Mouse (Mus musculus) embryonic facial prominence, embryonic 10.5 days (tissue): Measurements from ENCODE around the gene Stab1. TPM values are rescaled to one million over a fixed set of nuclear protein-coding genes. Genes with fewer than 3 reads are reported as not detected.

Source experiments
- DNase-seq: peaks from one replicate; pipeline ENCODE4 v3.0.0-alpha.2; 2017; ENCODE audit warnings: low spot score
- H3K27ac ChIP-seq: fragments of 300-500 bp; sonication (generic); replicated peaks from 2 replicates; pipeline ENCODE4 v1.5.1; 2016; ENCODE audit warnings: mild to moderate bottlenecking
- H3K27me3 ChIP-seq: fragments of 300-500 bp; sonication (generic); replicated peaks from 2 replicates; pipeline ENCODE4 v1.6.1; 2016; ENCODE audit warnings: low read depth, mild to moderate bottlenecking; ENCODE audit not compliant: poor library complexity, severe bottlenecking
- H3K36me3 ChIP-seq: fragments of 300-500 bp; sonication (generic); replicated peaks from 2 replicates; pipeline ENCODE4 v1.6.1; 2016; ENCODE audit warnings: mild to moderate bottlenecking, moderate library complexity
- H3K4me1 ChIP-seq: fragments of 300-500 bp; sonication (generic); 2 replicates; pipeline ENCODE4 v1.6.1; 2016
- H3K4me3 ChIP-seq: fragments of 300-500 bp; sonication (generic); 2 replicates; pipeline ENCODE4 v1.5.1; 2016; ENCODE audit warnings: mild to moderate bottlenecking, moderate library complexity
- H3K9me3 ChIP-seq: fragments of 300-500 bp; sonication (generic); 2 replicates; pipeline ENCODE4 v1.6.1; 2016; ENCODE audit warnings: mild to moderate bottlenecking
- WGBS: fragments of 180-500 bp; shearing (Covaris S2); methylation state at CpG from one replicate; pipeline ENCODE4 v1.1.7; 2016; 5-methylcytosine and 5-hydroxymethylcytosine counted together
- polyA plus RNA-seq: library from polyadenylated mRNA; unstranded; fragments of >200 nt; fragmentation: Nextera tagmentation; extraction: Ambion mirVana; gene quantifications from 2 replicates; pipeline ENCODE4 v1.2.1, GENCODE M21; 2016

Stab1 gene
- polyA plus RNA-seq, 1 experiment from 2014 or later = 22.3 TPM

DNA sequence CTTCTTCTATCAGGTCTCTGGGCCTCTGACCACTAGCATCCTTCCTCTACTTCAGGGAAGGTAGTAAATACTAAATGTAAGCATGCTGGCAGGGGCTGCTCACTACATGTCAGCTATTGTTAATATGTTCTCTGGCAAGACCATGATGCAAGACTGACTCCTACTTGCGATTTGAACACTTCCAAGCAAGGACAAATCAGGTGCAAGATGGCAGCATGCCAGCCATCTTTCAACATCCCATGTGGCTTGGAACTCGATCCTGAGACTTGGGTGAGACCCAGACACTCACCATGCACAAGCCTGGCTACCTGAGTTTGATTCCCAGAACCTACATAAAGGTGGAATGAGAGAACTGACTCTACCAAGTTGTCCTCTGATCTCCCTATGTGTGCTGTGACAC lies 23.5 kb upstream of the Stab1 start:
- Histone ChIP-seq H3K4me1 (no peaks in the 10 kb centered on the region), H3K4me3 (no peak overlapping the region), H3K27ac (no peak overlapping the region), H3K36me3 (peaks cover 100% of the 10 kb centered on the region), H3K9me3 (no peaks in the 10 kb centered on the region), H3K27me3 (no peaks in the 10 kb centered on the region)
- DNase-seq = no peak
- WGBS = 82% methylated on average over 2 of the region's 2 CpGs

DNA sequence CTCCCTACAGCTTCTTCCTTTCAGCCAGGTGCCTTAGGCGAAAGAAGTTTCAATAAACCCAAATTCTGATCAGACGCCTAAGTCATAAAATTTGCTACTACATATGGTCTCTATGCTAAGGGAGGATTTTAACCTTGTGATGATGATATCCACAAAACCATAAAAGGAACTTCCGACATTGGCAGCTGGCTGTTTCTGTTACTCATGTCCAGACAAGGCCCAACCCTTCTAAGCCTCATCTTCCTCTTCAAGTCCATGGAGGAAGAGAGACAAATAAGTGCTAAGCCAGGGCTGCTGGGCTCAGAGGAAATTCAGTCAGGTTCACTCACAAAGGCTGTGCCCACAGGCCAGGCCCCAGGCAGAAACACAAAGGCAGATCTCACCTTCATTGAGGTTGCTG lies 20.9 kb upstream of the Stab1 start:
- Histone ChIP-seq H3K4me3 (no peak overlapping the region), H3K9me3 (no peaks in the 10 kb centered on the region), H3K27me3 (no peaks in the 10 kb centered on the region), H3K4me1 (no peaks in the 10 kb centered on the region), H3K27ac (no peak overlapping the region), H3K36me3 (peaks cover 100% of the 10 kb centered on the region)
- WGBS = 93% methylated on average over 3 of the region's 3 CpGs
- DNase-seq = no peak

- H3K27me3 ChIP-seq = no peaks in the 10 kb centered on the region
These were observed 20.3 kb upstream of the Stab1 start for GRCm38 (mm10) chr14:31188771-31189181.

DNA sequence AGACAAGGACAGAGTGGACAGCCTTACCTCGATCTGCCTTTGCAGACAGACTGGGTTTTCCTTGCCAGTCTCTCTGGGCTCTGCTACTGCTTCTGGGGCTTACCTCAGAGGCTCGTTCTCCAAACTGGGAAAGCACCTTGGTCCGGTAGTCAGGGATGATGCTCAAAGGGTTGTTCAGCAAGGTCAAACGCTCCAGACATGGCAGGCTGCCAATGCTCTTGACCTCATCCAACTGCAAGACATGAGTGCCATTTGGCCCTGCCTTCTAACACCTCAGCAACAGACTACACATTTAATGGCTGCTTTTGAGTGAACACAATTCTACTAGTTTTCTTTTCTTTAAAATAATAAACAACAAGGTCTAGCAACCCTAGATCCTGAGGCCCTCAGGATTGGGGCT lies 18.2 kb upstream of the Stab1 start:
- no peaks in the 10 kb centered on the region for H3K27me3 ChIP-seq
- no peak overlapping the region for H3K27ac ChIP-seq
- H3K9me3 ChIP-seq = no peaks in the 10 kb centered on the region
- H3K4me3 ChIP-seq = no peak overlapping the region
- DNase-seq = no peak
- peaks cover 100% of the 10 kb centered on the region for H3K36me3 ChIP-seq
- WGBS = 92% methylated on average over 4 of the region's 4 CpGs
- H3K4me1 ChIP-seq = no peaks in the 10 kb centered on the region

More at GRCm38 (mm10) chr14:31188771-31189181, 20.3 kb upstream of the Stab1 start:
- Histone ChIP-seq H3K36me3 (peaks cover 100% of the 10 kb centered on the region), H3K4me1 (no peaks in the 10 kb centered on the region), H3K9me3 (no peaks in the 10 kb centered on the region), H3K4me3 (no peak overlapping the region), H3K27ac (no peak overlapping the region)
- WGBS = 90% methylated on average over 6 of the region's 6 CpGs
- DNase-seq = no peak

GRCm38 (mm10) chr14:31184195-31184594 lies 15.8 kb upstream of the Stab1 start:
- H3K27me3 ChIP-seq = no peaks in the 10 kb centered on the region
- no peaks in the 10 kb centered on the region for H3K4me1 ChIP-seq
- peaks cover 100% of the 10 kb centered on the region for H3K36me3 ChIP-seq
- no peak overlapping the region for H3K4me3 ChIP-seq
- no peak overlapping the region for H3K27ac ChIP-seq
- DNase-seq = no peak
- 92% methylated on average over 12 of the region's 12 CpGs for WGBS
- no peaks in the 10 kb centered on the region for H3K9me3 ChIP-seq

DNA sequence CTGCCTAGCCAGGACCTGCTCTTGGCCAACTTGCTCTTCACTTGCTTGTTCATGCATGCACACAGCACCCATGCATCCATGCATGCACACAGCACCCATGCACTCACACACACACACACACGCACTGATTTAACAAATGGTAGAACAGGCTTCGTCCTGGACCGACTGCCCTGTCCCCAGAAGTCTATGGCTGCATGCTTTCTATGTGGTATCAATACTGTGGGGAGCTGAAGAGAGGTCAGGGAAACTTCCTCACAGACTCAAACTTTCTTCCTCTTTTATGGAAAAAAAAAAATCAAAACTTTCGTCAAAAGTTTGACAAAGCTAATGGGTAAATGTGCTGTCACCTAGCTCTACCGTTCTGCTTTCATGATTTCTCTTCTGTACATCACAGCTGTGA lies 15.1 kb upstream of the Stab1 start:
- Histone ChIP-seq H3K36me3 (peaks cover 100% of the 10 kb centered on the region), H3K4me1 (no peaks in the 10 kb centered on the region), H3K9me3 (no peaks in the 10 kb centered on the region), H3K27me3 (no peaks in the 10 kb centered on the region), H3K4me3 (no peak overlapping the region), H3K27ac (no peak overlapping the region)
- 92% methylated on average over 5 of the region's 5 CpGs for WGBS
- no peak for DNase-seq

- no peak overlapping the region for H3K27ac ChIP-seq
- no peak for DNase-seq
- no peak overlapping the region for H3K4me3 ChIP-seq
- no peaks in the 10 kb centered on the region for H3K4me1 ChIP-seq
- H3K9me3 ChIP-seq = no peaks in the 10 kb centered on the region
- WGBS = 67% methylated on average over 2 of the region's 2 CpGs
- H3K27me3 ChIP-seq = no peaks in the 10 kb centered on the region
- peaks cover 99% of the 10 kb centered on the region for H3K36me3 ChIP-seq
These were observed 14.4 kb upstream of the Stab1 start for GRCm38 (mm10) chr14:31182786-31183290.

- DNase-seq = no peak
- Histone ChIP-seq H3K9me3 (no peaks in the 10 kb centered on the region), H3K4me1 (no peaks in the 10 kb centered on the region), H3K36me3 (peaks cover 99% of the 10 kb centered on the region), H3K4me3 (no peak overlapping the region), H3K27me3 (no peaks in the 10 kb centered on the region), H3K27ac (no peak overlapping the region)
- 87% methylated on average over 4 of the region's 4 CpGs for WGBS
These were observed 13.1 kb upstream of the Stab1 start for GRCm38 (mm10) chr14:31181512-31181911.

DNA sequence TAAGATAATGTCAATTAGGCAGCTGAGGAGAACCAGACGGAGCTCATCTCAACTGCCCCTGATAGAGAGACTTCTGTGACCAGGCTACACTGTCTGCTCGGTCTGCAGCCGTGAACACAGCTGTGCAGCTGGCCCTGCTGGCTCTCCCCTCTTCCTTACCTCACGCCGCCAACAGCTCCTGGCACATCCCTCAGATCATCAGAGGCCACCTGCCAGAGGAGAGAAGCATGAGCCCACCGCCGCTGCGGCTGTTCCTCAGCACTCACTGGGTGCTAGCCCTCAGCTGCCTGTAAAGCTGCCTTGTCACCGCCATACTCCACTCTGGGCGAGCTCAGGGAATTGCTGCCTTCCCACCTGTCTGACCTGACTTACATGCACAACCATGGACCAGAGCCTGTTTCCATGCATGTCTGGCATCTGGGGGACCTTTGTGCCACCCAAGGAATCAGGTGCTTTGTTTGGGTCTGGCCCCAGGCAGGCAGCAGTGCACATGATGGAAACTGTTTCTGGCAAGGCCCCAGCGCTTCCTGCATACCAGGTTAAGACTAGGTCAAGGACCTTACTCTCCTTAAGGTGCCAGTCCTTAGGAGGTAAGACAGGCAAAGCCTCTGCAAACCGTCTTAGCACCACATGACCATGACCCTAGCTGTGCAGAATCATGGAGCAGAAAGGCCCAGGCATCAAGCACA lies 11.4 kb upstream of the Stab1 start:
- no peaks in the 10 kb centered on the region for H3K9me3 ChIP-seq
- no peaks in the 10 kb centered on the region for H3K4me1 ChIP-seq
- no peak for DNase-seq

GRCm38 (mm10) chr14:31177715-31178114 lies 9.3 kb upstream of the Stab1 start:
- Histone ChIP-seq H3K9me3 (no peaks in the 10 kb centered on the region), H3K36me3 (peaks cover 99% of the 10 kb centered on the region), H3K27ac (no peak overlapping the region), H3K27me3 (no peaks in the 10 kb centered on the region), H3K4me1 (no peaks in the 10 kb centered on the region), H3K4me3 (no peak overlapping the region)
- no peak for DNase-seq
- 93% methylated on average over 5 of the region's 5 CpGs for WGBS

More for the DNA sequence above, 11.4 kb upstream of the Stab1 start:
- Histone ChIP-seq H3K27ac (no peak overlapping the region), H3K27me3 (no peaks in the 10 kb centered on the region), H3K36me3 (peaks cover 99% of the 10 kb centered on the region), H3K4me3 (no peak overlapping the region)
- WGBS = 94% methylated on average over 12 of the region's 12 CpGs

DNA sequence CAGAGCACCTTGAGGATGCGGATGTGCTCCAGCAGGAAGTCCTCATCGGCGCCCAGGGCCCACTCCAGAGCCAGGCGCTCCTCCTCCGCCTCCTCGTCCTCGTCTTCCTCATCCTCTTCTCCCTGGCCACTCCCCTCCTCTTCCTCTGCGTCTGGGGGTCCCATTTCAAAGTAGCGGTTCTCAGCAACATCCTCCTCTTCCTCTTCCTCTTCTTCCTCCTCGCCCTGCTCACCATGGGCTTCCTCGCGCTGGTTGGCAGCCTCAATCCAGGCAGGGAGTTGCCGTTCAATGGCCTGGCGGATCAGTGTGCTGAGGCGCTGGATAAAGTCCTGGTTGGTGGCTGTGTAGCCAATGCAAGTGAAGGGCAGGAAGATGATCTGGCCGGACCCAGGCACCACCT lies 8.8 kb upstream of the Stab1 start:
- H3K36me3 ChIP-seq = peaks cover 99% of the 10 kb centered on the region
- 94% methylated on average over 16 of the region's 16 CpGs for WGBS
- H3K27ac ChIP-seq = no peak overlapping the region
- H3K9me3 ChIP-seq = no peaks in the 10 kb centered on the region
- no peaks in the 10 kb centered on the region for H3K27me3 ChIP-seq
- no peak for DNase-seq
- H3K4me1 ChIP-seq = no peaks in the 10 kb centered on the region
- H3K4me3 ChIP-seq = no peak overlapping the region

GRCm38 (mm10) chr14:31173537-31173936 lies 5.1 kb upstream of the Stab1 start:
- Histone ChIP-seq H3K27ac (no peak overlapping the region), H3K27me3 (no peaks in the 10 kb centered on the region), H3K9me3 (no peaks in the 10 kb centered on the region), H3K36me3 (peaks cover 90% of the 10 kb centered on the region), H3K4me3 (no peak overlapping the region), H3K4me1 (peaks cover 5% of the 10 kb centered on the region)
- no peak for DNase-seq
- 88% methylated on average over 7 of the region's 7 CpGs for WGBS

GRCm38 (mm10) chr14:31172781-31173455 lies 4.5 kb upstream of the Stab1 start:
- no peaks in the 10 kb centered on the region for H3K9me3 ChIP-seq
- no peak overlapping the region for H3K4me3 ChIP-seq
- H3K27me3 ChIP-seq = no peaks in the 10 kb centered on the region
- DNase-seq = no peak
- H3K27ac ChIP-seq = no peak overlapping the region
- 88% methylated on average over 18 of the region's 18 CpGs for WGBS
- H3K36me3 ChIP-seq = peaks cover 85% of the 10 kb centered on the region
- peaks cover 7% of the 10 kb centered on the region for H3K4me1 ChIP-seq
